Mouse (Mus musculus) hindlimb bud, embryonic 11.5 days (tissue): ENCODE data around the gene Fbxl19.
"Not testable (repeated sequence)": the region's sequence is repeated elsewhere in the genome, so short reads cannot be mapped to it uniquely, and the experiment has no call there.

Source experiments
- DNase-seq: peaks from one replicate; pipeline ENCODE4 v3.0.0-alpha.2; 2012; ENCODE audit warnings: low read depth, low spot score; ENCODE audit errors: extremely low spot score

The Fbxl19 gene

GRCm38 (mm10) chr7:127767671-127768345, 23.5 kb downstream of the Fbxl19 start:
- DNase-seq: no peak

- no peak for DNase-seq
Measured at GRCm38 (mm10) chr7:127768346-127768996, 24.1 kb downstream of the Fbxl19 start.

GRCm38 (mm10) chr7:127768997-127769593, 24.8 kb downstream of the Fbxl19 start:
- peak; percentile 96 for DNase-seq

- DNase-seq: no peak
Measured at GRCm38 (mm10) chr7:127769651-127770038, 25.3 kb downstream of the Fbxl19 start, which contains the start of gene Orai3. TSS of gene Orai3 (plus strand) at chr7:127769815.

DNA sequence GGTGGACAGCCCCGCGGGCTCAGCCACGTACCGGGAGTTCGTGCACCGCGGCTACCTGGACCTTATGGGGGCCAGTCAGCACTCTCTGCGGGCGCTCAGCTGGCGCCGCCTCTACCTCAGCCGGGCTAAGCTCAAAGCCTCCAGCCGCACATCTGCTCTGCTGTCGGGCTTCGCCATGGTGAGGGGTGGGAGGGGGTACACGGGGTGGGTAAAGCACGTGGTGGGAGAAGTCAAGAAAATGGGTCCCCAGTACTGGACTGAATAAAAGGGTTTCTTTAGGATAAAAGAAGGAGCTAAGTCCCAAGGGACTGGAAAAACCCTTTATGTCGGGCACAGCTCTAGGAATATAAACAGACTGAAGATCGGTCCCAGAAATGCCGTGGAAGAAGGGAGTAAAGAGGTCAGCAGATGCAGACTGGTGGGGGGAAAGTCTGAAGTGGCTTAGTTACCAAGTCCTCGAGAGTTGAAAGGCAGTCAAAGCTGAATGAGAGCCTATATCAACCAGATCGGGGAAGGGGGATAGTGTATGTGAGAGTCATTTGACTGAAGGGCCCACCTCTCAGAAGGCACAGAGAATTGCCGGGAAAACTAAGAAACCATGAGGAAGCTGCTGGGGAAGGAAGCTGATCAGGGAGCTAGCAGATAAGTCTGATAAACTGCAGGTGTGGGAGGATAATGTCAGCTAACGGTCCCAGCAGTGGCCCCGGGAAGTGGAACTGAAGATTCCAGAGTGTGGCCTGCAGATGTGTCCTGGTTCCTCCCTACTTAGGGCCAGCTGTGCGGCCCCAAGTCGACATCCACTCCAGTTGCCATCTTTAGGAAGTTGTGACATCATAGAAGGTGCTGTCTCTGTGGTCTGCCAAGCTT, 25.9 kb downstream of the Fbxl19 start:
- DNase-seq: no peak

- DNase-seq: no peak
Measured at GRCm38 (mm10) chr7:127771262-127771661, 26.9 kb downstream of the Fbxl19 start.

GRCm38 (mm10) chr7:127772080-127772479, 27.7 kb downstream of the Fbxl19 start:
- no peak for DNase-seq

DNA sequence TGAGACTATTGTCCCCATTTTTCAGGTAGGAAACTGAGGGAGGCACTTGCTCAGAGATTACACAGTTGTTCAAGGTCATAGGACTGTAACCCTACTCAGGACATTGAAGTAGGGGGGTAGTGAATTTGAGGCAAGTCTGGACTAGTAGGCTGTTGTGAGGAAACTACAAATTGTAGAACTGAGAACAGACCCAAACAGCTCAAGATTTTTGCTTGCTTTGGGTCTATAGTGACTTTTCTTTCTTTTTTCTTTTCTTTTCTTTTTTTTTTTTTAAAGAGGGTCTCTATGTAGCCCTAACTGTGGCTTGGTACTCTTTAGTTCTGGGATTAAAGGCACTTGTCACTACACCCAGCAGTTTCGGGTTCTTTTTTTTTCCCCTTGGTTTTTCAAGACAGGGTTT, 28.2 kb downstream of the Fbxl19 start:
- DNase-seq: no peak

DNA sequence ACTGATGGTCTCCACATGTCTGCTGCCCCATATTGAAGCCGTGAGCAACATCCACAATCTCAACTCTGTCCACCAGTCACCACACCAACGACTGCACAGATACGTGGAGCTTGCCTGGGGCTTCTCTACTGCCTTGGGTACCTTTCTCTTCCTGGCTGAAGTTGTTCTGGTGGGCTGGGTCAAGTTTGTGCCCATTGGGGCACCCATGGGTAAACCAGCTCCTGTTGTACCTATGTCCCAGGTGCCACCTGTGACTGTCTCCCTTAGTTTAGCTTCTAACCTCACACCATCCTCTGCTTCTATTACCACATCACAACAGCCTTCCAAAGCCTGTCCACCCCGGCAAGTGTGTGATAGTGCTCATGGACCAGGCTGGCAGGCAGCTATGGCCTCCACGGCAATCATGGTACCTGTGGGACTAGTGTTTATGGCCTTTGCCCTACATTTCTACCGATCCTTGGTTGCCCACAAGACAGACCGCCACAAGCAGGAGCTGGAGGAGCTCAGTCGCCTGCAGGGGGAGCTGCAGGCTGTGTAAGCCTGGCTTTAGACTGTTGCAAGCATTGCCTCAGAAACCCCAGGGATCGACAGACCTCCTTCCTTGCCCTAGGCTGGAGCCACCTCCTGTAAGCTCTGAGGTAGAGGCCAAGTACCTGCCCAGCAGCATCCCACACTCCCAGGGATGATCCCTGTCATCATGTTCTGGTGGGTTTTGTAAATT, 29.5 kb downstream of the Fbxl19 start:
- DNase-seq: peak; percentile 66

- DNase-seq: not testable (repeated sequence)
Measured at GRCm38 (mm10) chr7:127775837-127776236, 31.5 kb downstream of the Fbxl19 start.

GRCm38 (mm10) chr7:127776426-127776825, 32.1 kb downstream of the Fbxl19 start, which contains the start of gene Setd1a:
TSS of gene Setd1a (plus strand) at chr7:127776670.
- DNase-seq: peak; percentile 66

- peak; percentile 70 for DNase-seq
Measured at GRCm38 (mm10) chr7:127776878-127777473, 32.6 kb downstream of the Fbxl19 start.

DNA sequence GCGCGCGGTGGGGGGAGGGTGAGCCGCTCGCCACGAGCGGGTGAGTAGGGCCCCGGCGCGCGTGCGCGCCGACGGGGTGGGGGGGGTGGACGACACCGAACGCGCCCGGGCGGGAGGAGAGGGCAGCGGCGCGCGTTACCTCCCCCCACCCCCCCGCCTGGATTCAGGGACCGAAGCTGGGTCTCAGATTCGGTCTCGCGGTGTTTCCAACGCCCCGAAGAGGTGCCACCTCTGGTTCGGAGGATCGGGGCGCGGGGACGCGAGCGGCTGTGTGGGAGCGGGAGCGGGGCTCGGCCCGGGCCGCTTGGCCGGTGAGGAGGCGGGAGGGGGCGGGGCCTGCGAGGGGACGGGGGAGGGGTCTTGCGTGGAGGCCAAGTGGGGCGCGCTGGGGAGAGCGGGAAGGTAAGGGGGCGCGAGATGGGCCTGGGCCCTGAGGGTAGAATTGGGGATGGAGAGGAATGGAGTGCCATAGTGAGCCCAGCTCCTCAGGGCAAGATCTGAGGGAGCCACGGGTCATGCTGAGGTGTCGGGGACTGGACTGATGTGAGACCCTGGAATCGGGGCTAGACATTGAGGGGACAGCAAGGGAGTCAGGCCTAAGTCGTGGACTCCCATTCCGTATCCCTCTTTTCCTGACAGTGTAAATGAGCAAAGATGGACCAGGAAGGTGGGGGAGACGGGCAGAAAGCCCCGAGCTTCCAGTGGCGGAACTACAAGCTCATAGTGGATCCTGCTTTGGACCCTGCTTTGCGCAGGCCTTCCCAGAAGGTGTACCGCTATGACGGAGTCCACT, 33.3 kb downstream of the Fbxl19 start:
- DNase-seq: no peak

DNA sequence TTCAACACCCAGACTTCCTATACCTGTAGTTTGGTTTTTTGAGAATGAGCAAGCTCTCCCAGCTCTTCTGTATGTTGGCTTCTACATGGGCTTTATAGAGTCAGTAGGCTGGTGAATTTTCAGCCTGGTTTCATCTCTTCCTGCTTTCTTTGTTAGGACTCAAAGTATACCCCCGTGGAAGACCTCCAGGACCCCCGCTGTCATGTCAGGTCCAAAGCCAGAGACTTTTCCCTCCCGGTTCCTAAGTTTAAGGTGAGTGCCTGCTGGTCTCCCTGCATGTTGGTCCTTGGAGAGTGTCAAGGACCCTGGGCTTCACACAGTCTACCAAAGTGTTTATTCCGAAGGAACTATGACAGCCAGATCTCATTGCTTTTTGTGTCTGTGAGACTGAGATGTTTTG, 34.0 kb downstream of the Fbxl19 start:
- DNase-seq: no peak

DNA sequence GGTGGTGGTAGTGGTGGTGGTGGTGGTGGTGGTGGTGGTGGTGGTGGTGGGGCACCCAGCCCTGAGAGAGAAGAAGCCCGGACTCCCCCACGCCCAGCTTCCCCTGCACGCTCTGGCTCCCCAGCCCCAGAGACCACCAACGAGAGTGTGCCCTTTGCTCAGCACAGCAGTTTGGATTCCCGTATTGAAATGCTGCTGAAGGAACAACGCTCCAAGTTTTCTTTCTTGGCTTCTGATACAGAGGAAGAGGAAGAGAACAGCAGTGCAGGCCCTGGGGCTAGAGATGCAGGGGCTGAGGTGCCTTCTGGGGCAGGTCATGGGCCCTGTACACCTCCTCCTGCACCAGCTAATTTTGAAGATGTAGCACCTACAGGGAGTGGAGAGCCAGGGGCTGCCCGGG, 41.0 kb downstream of the Fbxl19 start, which contains the start of gene Gm49388:
Gene Gm49388 (plus strand): TSS at position 301 of the 400 bp plus-strand sequence.
- DNase-seq: no peak

DNA sequence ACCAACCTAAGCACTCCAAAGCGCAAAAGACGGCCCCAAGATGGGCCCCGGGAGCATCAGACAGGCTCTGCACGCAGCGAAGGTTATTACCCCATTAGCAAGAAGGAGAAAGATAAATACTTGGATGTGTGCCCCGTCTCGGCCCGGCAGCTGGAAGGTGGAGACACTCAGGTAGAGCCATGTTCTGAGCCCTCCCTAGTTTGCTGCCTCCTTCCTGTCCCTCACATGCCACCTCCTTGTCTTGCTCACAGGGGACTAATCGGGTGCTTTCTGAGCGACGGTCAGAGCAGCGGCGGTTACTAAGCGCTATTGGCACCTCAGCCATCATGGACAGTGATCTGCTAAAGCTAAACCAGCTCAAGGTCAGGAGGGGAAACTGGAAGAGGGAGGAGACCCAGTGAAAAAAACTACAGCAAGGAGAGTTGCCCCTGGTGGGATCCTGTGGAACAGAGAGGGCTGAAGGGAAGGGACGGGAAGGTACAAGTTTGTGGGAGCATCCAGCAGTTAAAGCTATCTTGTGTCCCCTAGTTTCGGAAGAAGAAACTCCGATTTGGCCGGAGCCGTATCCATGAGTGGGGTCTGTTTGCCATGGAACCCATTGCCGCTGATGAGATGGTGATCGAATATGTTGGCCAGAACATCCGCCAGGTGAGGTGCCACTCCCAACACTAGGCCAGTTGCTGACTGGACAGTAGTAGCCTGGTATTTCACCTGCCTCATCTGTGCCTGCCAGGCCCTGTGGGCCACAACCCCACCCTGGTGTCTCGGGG, 52.9 kb downstream of the Fbxl19 start:
- no peak for DNase-seq

DNA sequence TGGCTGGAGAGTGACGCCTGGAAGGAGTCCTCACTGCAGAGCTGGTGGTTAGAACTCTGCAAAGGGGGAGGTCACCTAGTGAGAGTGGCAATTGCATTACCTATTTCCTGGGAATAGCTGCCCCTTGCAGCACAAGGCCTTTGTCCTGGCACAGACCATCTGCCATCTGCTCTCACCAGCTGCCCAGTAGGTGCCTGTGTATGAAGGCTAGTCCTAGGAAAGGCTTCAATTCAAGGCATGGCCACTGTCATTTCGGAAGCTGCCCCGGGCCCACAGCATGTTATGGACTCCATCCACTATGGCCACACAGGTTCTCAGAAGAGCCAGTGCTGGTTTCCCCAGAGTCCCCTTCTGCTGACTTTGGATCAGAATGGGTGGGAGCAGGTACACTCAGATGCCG, 54.2 kb downstream of the Fbxl19 start:
- DNase-seq: no peak

DNA sequence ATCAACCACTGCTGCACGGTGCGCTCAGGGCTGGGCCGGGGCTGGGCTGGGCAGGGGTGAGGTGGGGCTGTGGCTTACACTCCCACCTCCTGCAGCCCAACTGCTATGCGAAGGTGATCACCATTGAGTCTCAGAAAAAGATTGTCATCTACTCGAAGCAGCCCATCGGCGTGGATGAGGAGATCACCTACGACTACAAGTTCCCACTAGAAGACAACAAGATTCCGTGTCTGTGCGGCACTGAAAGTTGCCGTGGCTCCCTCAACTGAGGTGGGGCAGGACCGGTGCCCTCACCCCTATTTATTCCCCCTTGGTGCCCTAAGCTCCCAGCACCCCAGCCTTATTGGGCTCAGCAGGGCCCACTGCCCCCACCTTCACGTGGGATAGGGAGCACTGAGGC, 54.9 kb downstream of the Fbxl19 start:
- DNase-seq: no peak

DNA sequence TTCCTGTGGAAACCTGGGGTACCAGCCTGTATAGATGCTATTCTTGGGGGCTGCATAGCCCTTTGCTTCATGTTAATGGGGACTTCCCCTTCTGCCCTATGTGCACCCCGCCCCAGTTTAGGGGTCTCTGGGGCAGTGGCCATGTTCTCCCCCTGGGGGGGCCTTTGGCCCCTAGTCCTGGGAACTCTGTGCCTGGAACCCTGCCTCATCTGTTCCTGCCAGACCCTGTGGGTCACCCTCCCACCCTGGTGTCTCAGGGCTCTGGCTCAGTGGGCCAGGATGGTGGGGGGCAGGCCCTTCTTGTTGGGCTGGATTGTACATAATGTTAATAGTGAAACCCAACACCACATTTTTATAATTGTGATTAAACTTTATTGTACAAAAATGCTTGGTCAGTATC, 55.4 kb downstream of the Fbxl19 start:
- DNase-seq: no peak
